ENCODE assay signal across 22 mouse cellular contexts in genomic region chr2:90543989-90544388, GRCm38 (mm10). TPM values are rescaled to one million over a fixed set of nuclear protein-coding genes. Genes with fewer than 3 reads are reported as not detected.
DNase-seq lines count a peak whose midpoint lies in the region; ATAC-seq and TF ChIP-seq lines count a peak whose summit lies in the region.
"Had no signal": no experiment of that assay in that cellular context is flagged by ENCODE, and none has a peak within 500 bp of the region (broad histone marks: within the 10 kb centered on the region; RNA-seq: fewer than 3 reads in every experiment).

No protein-coding gene starts in this region.

- H3K4me1 ChIP-seq in embryonic facial prominence, embryonic 14.5 days (ENCODE audit: control insufficient read depth, insufficient read depth, low read length) = peaks cover 16% of the 10 kb centered on the region
- H3K4me1 ChIP-seq in embryonic facial prominence, embryonic 10.5 days = peaks cover 13% of the 10 kb centered on the region
- H3K4me1 ChIP-seq in forebrain, embryonic 12.5 days = 0 out of 2 replicates have a peak, but pooled peaks cover 9% of the 10 kb centered on the region
- peaks cover 17% of the 10 kb centered on the region for H3K4me1 ChIP-seq in forebrain, embryonic 10.5 days

- DNase-seq in embryonic facial prominence, embryonic 14.5 days (ENCODE audit: low spot score) = no peak
- DNase-seq in embryonic facial prominence, embryonic 10.5 days (ENCODE audit: low spot score) = no peak
- no peak for DNase-seq in layer of hippocampus, adult 2 months (ENCODE audit: low spot score in 2 of 2)
- no peak for DNase-seq in layer of hippocampus, postnatal 14 days (ENCODE audit: low spot score in 2 of 2)
- peak; percentile 84 to 91 for DNase-seq in cerebellum, adult 18-20 months
- DNase-seq in cerebellum, postnatal 25 days = peak; percentile 89 to 90
- DNase-seq in forebrain, embryonic 10.5 days (ENCODE audit: extremely low spot score, low spot score) = no peak
- DNase-seq: adrenal gland, adult 8-10 months; heart, adult 18-20 months; heart, postnatal 36 days; kidney, adult 18-20 months; kidney, postnatal 25 days; layer of hippocampus, adult 9-11 months; right cerebral cortex, postnatal 4 days had no signal

- no peak overlapping the region for H3K9ac ChIP-seq in embryonic facial prominence, embryonic 14.5 days (ENCODE audit: low read depth, low read length)
- H3K9ac ChIP-seq in forebrain, embryonic 12.5 days = no peak overlapping the region
- H3K9ac ChIP-seq: liver, embryonic 14.5 days; midbrain, embryonic 12.5 days; neural tube, embryonic 15.5 days had no signal

- no peaks in the 10 kb centered on the region for H3K27me3 ChIP-seq in embryonic facial prominence, embryonic 14.5 days (replicated peaks; ENCODE audit: control insufficient read depth, insufficient read depth, low read length)
- no peaks in the 10 kb centered on the region for H3K27me3 ChIP-seq in embryonic facial prominence, embryonic 10.5 days (replicated peaks; ENCODE audit: low read depth, poor library complexity, severe bottlenecking)
- no peaks in the 10 kb centered on the region for H3K27me3 ChIP-seq in forebrain, embryonic 12.5 days
- H3K27me3 ChIP-seq in forebrain, embryonic 10.5 days (ENCODE audit: poor library complexity, severe bottlenecking) = no peaks in the 10 kb centered on the region
- H3K27me3 ChIP-seq: midbrain, embryonic 12.5 days; neural tube, embryonic 15.5 days had no signal

- no peak overlapping the region for H3K4me2 ChIP-seq in embryonic facial prominence, embryonic 14.5 days (ENCODE audit: low read depth, low read length)
- H3K4me2 ChIP-seq in forebrain, embryonic 12.5 days = no peak overlapping the region
- H3K4me2 ChIP-seq: midbrain, embryonic 12.5 days; neural tube, embryonic 15.5 days had no signal

- TF ChIP-seq CTCF in layer of hippocampus, adult 2 months (conservative IDR thresholded peaks at IDR 0.05) = no peak

- no peak overlapping the region for H3K4me3 ChIP-seq in embryonic facial prominence, embryonic 14.5 days (ENCODE audit: low read depth, low read length)
- no peak overlapping the region for H3K4me3 ChIP-seq in embryonic facial prominence, embryonic 10.5 days
- no peak overlapping the region for H3K4me3 ChIP-seq in layer of hippocampus, adult 2 months
- no peak overlapping the region for H3K4me3 ChIP-seq in forebrain, embryonic 12.5 days (replicated peaks)
- no peak overlapping the region for H3K4me3 ChIP-seq in forebrain, embryonic 10.5 days
- H3K4me3 ChIP-seq: midbrain, embryonic 12.5 days; myocyte; neural tube, embryonic 15.5 days had no signal

- peak; percentile 31; the same call in 1 of the 2 replicates for ATAC-seq in embryonic facial prominence, embryonic 14.5 days (ENCODE audit: low read depth)
- no peak for ATAC-seq in forebrain, embryonic 12.5 days (ENCODE audit: low FRiP score)
- ATAC-seq: forebrain, embryonic 14.5 days; lung, postnatal 0 days had no signal

- no peaks in the 10 kb centered on the region for H3K36me3 ChIP-seq in embryonic facial prominence, embryonic 14.5 days (ENCODE audit: control insufficient read depth, insufficient read depth, low read length)
- H3K36me3 ChIP-seq in embryonic facial prominence, embryonic 10.5 days (replicated peaks) = no peaks in the 10 kb centered on the region
- H3K36me3 ChIP-seq in forebrain, embryonic 12.5 days (replicated peaks) = no peaks in the 10 kb centered on the region
- no peaks in the 10 kb centered on the region for H3K36me3 ChIP-seq in forebrain, embryonic 10.5 days (replicated peaks)
- H3K36me3 ChIP-seq: midbrain, embryonic 12.5 days; neural tube, embryonic 15.5 days had no signal

- WGBS in embryonic facial prominence, embryonic 14.5 days = 88% methylated on average over 3 of the region's 3 CpGs
- 88% methylated on average over 3 of the region's 3 CpGs for WGBS in embryonic facial prominence, embryonic 10.5 days
- 96% methylated on average over 3 of the region's 3 CpGs for WGBS in forebrain, embryonic 12.5 days
- WGBS in forebrain, embryonic 10.5 days = 93% methylated on average over 3 of the region's 3 CpGs

- no peak overlapping the region for H3K27ac ChIP-seq in embryonic facial prominence, embryonic 14.5 days (replicated peaks; ENCODE audit: low read depth, low read length)
- H3K27ac ChIP-seq in embryonic facial prominence, embryonic 10.5 days (replicated peaks) = no peak overlapping the region
- peak overlapping the region; percentile 18; the same call in 1 of the 2 replicates for H3K27ac ChIP-seq in layer of hippocampus, adult 2 months
- no peak overlapping the region for H3K27ac ChIP-seq in forebrain, embryonic 12.5 days
- no peak overlapping the region for H3K27ac ChIP-seq in forebrain, embryonic 10.5 days
- H3K27ac ChIP-seq: liver, embryonic 14.5 days; midbrain, embryonic 12.5 days; neural tube, embryonic 15.5 days; stomach, postnatal 0 days had no signal

- H3K9me3 ChIP-seq in embryonic facial prominence, embryonic 14.5 days (ENCODE audit: control insufficient read depth, low read length) = no peaks in the 10 kb centered on the region
- H3K9me3 ChIP-seq in embryonic facial prominence, embryonic 10.5 days = no peaks in the 10 kb centered on the region
- H3K9me3 ChIP-seq in forebrain, embryonic 12.5 days = no peaks in the 10 kb centered on the region
- no peaks in the 10 kb centered on the region for H3K9me3 ChIP-seq in forebrain, embryonic 10.5 days
- H3K9me3 ChIP-seq: midbrain, embryonic 12.5 days; neural tube, embryonic 15.5 days had no signal

RNA-seq across cellular contexts. Expression of gene Ptprj, which starts 36.5 kb away (rescaled TPM):
- 4.1 and 4.4 TPM in 2 replicates for polyA plus RNA-seq in embryonic facial prominence, embryonic 14.5 days (2014; fragmentation: Nextera tagmentation; extraction: Ambion mirVana)
- 2.4 and 2.7 TPM in 2 replicates for polyA plus RNA-seq in embryonic facial prominence, embryonic 10.5 days (2016; fragmentation: Nextera tagmentation; extraction: Ambion mirVana)
- 100 to 1,000 TPM; 128 to 130 TPM for total RNA-seq in layer of hippocampus, adult 2 months (2021)
- total RNA-seq in layer of hippocampus, postnatal 14 days (2021) = 100 to 1,000 TPM; 101 to 107 TPM
- polyA plus RNA-seq in forebrain, embryonic 12.5 days (2016; fragmentation: Nextera tagmentation; extraction: Ambion mirVana) = 2.1 and 2.7 TPM in 2 replicates
- polyA plus RNA-seq in forebrain, embryonic 10.5 days (2016; fragmentation: Nextera tagmentation; extraction: Ambion mirVana) = 1.9 and 2.1 TPM in 2 replicates

Comparison
In these comparisons a context has a peak if more than half of its experiments do, and no peak if none do; other contexts are left out.
1. DNase-seq: peak in cerebellum, adult 18-20 months (2 of 2) and cerebellum, postnatal 25 days (2 of 2); none in embryonic facial prominence, embryonic 14.5 days (single experiment), embryonic facial prominence, embryonic 10.5 days (single experiment), layer of hippocampus, adult 2 months (0 of 2), layer of hippocampus, postnatal 14 days (0 of 2) and forebrain, embryonic 10.5 days (single experiment).